Mouse (Mus musculus): ENCODE results near the gene 9930104L06Rik.

9930104L06Rik gene

DNA sequence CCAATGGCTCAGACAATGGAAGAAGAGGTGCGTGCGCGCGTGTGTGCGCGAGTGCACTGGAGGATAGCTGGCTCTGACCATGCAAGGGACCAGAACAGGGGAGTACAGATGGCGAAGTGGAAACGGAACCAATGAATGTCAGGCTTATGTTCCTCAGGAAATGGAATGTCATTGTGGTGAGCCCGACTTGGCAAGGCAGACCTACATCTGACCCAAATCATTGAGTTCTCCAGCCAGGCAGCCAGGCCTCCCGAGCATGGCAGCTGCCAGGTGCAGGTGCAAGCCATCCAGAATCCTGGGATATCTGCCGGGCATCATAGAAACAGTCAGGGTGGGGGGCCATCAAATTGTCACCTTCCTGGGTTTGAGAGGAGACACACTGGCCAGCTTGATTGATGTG lies 24.1 kb downstream of the 9930104L06Rik start:
- DNase-seq (ENCODE audit: low spot score): no peak

DNA sequence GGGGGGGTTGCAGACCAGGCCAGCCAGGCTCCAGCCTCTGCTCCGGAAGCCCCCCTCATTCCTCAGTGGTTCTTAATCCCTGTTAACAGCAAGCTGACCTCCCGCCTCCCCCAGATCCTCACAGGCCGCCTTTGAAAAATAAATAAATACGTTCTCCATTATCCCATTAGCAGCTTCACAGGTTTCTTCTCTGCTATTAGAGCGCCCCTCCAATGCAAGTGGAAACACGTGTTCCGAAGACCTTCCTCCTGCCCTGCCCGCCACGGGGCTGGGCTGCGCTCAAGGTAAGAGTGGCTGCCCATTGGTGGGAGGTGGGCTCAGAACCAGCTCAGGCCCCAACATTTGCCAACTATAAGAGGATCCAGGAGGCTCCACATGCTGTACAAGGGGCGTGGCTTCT lies 25.7 kb downstream of the 9930104L06Rik start:
- DNase-seq (ENCODE audit: low spot score): no peak

DNA sequence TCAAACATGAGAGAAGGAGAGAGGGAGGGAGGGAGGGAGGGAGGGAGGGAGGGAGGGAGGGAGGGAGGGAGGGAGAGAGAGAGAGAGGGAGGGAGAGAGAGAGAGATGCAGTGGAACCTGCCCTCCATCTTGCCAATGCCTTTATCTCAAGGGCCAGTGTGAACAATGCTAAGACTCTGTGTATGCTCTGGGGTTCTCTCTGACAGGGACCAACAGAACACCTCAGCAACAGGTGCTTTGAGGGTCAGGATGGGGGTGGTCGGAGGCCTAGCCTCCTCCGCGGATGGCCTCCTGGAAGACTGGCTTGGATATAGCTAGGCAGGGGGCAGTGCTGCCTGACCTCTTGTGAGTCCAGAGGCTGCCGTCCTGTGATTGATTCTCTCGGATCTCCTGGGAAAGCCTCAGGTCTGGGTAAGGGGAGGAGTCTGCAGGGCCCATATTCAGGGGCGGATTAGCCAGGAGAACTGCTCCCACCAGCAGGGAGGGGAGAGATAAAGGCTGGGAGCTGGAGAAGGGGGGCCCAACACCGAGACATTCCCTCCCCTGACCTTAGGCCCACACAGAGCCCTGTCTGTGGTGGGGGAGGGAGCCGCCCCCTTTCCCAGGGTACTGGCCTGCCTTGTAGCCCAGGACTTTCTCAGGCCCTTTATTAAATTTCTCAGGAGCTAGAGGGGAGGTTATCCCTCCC lies 28.2 kb downstream of the 9930104L06Rik start:
- DNase-seq (ENCODE audit: low spot score): no peak

DNA sequence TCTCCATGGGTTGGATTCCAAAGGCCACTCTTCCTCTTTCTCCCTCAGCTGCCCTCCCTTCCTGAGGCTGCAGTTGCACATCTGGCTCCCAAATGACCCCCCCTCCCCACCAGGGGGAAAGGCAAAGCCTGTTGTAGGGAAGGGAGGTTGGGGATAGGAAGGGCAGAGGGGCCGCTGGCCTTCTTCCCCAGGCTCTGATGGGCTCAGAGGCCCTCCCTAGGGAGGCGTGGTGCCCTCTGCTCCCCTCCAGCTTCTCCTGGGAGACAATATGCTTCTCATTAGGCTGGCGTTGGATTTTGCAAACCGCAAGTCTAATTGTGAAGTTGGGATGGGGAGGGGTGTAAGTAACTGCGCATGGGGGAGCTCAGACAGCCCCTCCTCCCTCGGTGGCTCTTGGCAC lies 31.9 kb downstream of the 9930104L06Rik start:
- DNase-seq (ENCODE audit: low spot score): no peak

DNA sequence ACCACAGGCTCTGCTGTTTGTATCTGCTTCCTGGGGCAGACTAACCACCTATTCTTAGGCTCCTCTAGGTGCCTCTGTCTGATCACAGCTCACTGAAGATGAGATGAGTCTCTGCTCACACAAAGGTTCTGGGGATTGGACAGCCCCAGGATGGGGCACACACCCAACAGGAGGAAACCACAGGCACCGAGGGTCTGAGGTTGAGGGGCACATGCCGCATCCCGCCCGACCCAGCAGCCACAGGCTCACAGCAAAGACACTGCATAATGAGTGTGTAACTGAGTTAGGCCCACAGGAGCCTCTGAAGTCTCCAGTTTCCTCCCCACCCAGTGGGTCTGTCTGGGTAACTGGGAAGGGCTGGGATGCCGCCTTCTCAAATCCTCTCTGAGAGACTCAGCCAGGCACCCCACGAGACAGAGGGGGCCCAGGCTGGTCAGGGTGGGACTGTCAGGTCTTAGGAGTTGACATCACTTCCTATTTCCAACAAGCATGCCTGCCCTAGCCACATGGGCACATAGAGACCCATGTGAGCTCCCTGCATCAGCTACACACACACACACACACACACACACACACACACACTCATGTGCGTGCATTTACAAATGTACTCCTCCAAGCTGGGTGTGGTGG lies 32.5 kb downstream of the 9930104L06Rik start:
- DNase-seq (ENCODE audit: low spot score): no peak

DNA sequence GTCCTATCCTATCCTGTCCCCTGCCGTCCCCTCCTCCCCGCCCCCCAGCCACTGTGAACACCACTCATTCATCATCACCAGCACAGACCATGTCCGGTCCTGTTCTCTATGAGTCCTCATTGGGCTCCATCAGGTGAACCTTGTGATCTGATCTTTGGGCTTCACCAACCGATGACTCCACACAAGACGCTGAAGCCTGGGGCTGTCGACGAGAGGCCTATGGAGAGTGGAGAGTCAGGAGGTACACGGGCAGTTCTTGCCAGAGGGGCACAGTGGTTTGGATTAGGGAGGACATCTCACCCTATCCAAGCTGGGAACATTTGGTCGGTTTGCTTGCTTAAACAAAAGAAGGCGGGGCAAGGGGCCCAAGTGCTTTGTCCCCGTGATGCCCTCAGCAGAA lies 33.3 kb downstream of the 9930104L06Rik start:
- no peak for DNase-seq (ENCODE audit: low spot score)

DNA sequence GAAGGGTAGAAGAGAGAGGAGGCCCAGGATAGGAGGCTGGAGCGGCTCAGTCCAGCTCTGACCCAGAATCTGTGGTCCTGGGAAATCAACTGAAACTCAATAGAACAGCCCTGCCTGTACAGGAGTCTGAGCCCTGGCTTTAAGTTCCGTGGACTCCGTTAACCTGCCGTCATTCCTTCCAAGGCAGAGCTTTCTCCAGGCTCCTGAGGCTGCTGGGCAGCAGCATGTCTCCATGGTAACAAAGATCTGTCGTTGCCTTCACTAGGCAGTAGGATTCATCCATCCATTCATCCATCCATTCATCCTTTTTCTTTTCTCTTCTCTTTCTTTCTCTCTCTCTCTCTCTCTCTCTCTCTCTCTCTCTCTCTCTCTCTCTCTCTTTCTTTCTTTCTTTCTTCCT lies 33.8 kb downstream of the 9930104L06Rik start:
- no peak for DNase-seq (ENCODE audit: low spot score)

DNA sequence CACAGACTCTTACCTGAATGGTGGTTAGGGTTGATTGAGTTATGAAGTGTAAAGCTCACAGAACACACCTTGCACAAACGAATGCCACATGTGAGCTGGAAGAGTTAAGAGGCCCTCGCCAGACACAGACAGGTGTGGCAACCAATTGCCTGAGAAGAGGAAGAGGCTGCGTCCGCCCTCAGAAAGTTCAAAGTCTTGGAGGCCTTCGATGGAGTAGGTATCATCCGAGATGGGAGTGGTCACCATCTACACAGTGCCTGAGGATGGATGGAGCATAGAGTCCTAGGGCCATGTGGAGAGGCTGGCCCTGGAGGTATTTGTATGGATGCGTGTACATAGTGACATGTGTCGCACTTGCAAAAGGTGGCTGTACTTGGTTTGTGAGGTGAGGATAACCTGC lies 34.2 kb downstream of the 9930104L06Rik start:
- no peak for DNase-seq (ENCODE audit: low spot score)

DNA sequence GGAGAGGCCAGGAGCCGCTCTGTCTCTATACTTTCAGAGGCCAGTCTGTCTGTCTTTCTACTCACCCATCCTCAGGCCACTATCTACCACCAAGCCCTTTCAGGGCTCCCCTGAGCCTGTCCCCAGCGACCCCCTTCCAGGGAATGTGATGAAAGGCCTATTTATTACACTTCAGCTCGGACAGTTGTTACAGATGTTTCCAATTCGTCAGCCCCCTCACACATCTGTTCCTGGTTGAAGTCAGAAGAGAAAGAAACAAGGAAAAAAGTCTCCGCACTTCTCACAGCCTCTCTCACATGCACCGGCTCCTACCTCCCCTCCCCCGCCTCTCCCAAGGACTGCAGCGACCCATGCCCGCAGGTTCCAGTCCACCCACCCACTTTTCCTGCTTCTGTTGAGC lies 35.5 kb downstream of the 9930104L06Rik start:
- DNase-seq (ENCODE audit: low spot score): no peak

DNA sequence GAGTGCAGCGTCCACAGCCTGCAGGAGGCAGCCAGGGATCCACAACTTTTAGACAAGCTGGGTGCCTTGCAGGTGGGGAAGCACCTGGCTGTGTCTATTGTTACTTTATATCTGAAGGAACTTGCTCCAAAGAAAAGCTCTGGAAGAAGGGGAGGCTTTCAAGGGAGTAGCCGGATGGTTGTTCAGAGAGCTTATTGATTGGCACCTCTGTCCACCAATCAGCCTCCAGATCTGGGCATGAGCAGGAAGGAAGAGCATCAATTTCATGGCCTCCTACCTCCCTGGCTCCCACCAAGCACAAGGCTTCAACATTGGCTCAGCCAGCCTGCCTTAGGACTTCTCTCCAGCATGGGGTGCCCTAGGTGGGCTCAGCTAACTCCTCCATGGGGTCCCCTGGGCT lies 36.4 kb downstream of the 9930104L06Rik start:
- peak; percentile 89 for DNase-seq (ENCODE audit: low spot score)

DNA sequence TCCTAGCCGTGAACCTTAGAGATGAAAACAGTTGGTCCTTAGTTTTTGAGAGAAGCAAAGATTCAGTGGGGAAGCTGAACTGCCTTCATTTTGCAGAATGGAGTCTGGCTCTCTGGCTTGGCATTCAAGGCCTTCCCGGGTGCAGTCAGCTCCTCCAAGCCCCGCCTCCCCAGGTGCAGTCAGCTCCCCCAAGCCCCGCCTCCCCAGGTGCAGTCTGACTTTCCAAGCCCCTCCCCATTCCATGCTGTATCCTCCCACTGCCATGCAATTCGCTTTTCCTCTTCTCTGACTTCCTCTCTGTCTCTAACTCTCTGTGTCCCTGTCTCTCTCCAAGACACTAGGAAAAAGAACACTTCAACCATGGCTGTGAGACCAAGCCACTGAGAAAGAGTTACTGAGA lies 41.4 kb downstream of the 9930104L06Rik start:
- no peak for DNase-seq (ENCODE audit: low spot score)

DNA sequence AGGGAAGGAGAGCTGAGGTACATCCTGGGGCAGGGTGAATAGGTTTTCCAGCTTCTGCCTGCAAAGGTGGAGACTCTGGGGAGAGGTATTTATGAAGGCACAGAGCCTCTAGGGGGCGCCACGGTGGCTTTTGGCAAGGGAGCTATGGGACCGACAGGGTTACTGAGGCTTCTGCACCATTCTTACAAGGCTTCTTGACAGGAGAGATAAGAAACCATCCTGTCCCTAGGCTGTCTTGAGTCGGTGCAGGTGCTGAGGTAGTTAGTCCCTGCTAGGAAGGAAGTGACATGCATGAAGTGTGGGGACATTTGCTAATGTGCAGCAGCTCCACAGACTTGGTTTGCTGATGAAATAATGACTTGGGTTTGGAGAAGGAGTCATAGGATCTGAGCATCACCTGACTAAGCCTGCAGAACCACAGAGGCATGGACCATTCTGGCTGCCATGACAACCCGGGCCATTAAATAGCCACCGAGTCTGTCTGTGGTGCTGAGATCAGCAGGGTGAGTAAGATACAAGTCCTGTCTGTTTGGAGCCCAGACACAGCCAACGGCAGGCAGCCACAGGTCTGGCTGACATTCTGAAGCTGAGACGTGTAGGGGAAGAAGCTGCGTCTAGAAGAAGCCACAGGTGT lies 47.2 kb downstream of the 9930104L06Rik start:
- no peak for DNase-seq (ENCODE audit: low spot score)

DNA sequence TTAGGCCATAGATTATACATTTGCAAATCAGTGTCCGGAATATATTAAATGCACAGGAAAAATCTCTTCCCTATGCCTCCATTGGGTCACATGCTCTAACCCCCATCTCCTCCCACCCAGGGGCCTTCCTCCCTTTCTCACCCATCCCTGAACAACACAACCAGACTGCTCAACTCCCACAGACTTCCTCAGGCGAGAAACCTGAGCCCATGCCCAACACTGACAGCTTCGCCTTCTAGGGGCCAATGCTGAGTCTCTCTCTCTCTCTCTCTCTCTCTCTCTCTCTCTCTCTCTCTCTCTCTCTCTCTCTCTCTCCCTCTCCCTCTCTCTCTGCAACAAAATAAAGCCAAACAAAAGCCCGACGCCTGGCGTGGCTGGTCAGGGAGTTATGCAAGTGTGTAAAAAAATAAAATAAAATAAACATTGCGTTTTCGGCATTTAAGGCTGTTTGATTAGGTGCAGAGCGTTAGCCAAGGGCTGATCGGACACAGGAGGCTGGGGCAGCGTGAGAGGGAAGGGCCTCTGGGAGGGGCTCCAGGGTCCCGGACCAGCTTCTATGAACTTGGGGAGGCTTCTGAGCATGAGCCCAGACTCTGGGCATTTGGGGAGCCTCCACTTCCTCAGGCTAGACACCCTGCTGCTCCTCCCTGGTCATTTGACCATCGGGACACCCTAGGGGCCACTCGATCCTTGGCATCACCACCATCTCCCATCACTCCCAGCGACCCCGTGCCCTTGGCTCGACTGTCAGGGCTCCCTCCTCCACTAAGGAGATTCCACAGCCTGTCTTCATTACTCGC lies 48.2 kb downstream of the 9930104L06Rik start:
- no peak for DNase-seq (ENCODE audit: low spot score)

DNA sequence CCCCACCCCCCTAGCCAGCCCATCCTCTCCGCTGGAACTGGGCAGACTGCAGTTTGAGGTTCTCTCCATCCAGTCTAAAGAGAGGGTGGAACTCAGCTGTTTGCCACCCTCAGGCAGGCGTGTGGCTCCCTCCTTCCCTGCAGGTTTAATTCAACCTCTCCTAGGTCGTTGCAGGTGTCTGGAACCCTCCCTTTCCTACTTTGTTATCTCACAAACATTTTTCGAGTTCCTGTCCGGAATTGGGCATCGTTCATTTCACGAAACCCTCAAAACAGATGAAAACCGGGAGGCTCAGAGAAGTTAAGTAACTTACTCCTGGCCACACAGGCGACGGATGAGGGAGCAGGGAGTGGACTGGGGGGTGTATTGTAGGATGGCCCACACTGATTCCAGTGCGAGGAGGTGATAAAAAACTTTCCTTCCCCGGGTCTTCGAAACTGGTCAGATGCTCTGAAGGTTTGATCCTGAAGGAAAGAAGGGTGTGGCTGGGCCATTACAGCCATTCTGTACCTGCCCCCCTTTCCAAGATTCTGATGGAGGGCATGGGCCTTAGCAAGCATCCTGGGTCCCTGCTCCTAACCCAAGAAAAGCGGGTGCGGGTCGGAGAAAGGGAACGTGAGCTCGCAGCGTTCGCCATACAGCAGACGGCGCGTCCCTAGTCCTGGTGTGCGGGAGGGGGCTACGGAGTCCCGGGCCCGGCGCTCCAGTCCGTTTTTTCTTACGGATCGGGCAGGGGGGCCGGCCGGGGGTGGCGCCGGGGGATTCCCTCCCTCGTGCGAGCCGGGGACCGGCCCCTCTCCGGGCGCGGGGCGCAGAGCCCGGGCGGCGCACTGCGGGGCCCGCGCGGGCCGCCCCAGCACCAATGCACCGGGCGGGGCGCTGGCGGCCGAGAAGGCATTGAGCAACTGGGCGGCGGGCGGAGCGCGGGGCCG lies 49.1 kb downstream of the 9930104L06Rik start, which contains the start of gene Rspo1:
TSS of gene Rspo1 (plus strand) at position 760 of the 932 bp plus-strand sequence.
- DNase-seq (ENCODE audit: low spot score): no peak

DNA sequence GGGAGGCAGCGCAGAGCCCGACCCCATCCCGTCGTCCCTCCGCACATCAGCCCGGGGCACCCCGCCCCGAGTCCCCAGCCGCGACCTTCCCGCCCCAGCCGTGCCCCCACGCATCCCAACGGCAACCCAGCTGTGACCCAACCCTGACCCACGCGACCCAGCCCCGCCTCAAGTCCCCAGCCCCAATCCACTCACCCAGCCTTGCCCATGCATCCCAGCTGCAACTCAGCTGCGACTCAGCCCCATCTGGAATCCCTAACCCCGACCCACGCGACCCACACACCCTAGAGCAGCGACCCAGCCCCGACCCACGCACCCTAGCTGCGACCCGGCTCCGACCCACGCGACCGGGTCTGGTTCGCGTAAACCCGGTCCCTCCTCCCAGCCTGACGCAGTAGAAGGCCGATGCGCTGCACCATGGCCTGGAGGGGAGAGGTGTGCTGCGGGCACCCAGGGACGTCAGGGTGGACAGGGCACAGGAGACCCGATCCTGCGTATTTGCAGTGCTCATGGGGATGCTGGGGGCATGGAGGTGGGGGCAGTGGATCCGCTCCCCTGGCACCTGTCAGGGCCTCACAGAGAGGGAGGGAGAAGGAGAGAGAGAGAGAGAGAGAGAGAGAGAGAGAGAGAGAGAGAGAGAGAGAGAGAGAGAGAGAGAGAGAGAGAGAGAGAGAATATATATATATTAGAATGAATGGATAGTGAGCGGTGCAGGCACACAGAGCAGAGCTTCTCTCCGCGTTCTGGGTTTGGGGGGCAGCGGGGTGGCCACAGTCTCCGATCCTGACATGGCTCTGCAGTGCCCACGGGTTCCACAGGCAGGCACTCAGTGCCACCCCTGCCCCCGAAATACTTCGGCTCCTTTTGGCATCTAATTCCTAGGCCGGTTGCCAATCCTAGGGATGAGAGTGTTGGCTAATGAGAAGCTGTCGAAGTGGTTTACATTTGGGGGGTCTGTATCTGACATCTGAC lies 50.2 kb downstream of the 9930104L06Rik start:
- DNase-seq (ENCODE audit: low spot score): no peak

DNA sequence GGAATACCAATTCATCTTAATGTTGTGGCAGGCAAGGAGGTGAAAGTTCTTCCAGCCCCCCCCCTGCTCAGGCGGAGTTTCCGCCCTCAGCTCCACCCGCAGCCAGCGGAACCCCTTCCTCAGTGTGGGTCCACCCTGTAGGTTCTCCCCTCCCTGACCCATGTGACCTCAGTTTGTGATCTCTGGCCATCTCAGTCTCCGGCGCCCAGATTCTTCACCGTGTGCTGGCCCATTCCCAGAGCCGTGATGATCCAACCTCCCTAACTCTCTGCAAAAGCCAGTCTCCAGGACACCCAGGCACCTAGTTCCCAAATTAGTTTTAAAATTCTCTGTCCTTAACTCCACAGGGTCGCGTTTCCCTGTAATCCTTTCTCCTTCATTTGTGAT lies 50.9 kb downstream of the 9930104L06Rik start:
- DNase-seq (ENCODE audit: low spot score): no peak

DNA sequence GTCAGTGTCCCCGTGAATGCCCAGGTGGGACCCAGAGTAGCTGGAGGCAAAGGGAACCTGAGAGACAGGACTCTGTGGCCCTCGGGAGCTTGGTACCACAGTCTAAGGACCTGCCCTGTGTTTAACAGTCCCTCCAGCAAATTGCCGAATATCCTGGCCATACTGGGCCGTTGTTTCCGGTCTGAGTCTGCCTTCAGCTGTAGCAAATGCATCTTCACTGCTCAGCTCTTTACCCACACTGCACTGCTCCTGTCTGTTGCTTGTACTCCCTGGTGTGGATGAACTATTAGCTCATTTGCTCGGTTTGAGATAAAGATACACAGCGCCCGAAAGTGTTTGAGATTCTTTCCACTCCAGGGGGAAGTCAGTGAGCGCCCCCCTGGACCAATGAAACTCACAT lies 51.5 kb downstream of the 9930104L06Rik start:
- DNase-seq (ENCODE audit: low spot score): no peak

DNA sequence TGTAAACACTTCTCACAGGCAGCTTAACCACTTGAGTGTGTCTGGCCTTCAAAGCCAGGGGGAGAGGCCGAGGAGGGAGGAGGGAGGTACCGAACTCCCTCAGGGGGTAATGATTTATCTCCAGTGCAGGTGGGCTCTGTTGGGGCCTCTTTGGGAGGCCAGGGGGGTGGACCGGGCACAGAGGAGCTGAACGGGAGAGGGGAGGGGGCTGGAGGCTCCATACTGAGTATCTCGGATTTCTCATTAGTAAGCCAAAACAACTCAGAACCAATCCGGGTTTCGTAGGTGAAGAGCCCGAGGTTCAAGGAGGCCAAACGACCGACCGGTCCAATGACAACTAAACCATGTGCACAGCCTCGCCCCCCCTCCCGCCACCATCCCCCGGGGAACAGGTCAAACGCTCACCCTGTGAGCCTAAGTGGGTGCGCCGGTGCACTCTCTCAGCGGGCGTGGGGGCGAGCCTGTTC lies 53.0 kb downstream of the 9930104L06Rik start:
- no peak for DNase-seq (ENCODE audit: low spot score)

DNA sequence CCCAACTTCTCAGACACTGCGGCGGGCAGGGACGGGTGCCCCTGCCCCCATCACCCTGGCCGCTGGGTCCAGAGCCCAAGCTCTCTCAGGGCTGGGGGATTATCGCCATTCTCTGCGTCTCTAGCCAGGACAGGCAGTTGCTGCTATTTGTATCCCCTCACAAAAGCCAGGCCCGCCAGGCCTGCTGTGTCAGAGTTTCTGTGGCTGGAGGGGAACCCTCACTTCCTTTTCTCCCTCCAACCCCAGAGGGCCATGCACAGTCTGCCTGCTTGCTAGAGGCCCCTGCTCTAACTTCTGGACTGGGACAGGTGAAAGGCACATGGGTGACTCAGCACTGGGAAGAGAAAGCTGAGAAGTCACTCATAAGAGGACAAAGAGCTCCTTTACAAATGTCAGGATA lies 53.5 kb downstream of the 9930104L06Rik start:
- DNase-seq (ENCODE audit: low spot score): no peak

Measured in testis, postnatal 14 days (tissue).